Mouse (Mus musculus) C2C12 (cell line): ENCODE measurements around the gene St6galnac6.

Experiments
- MAX ChIP-seq: IDR thresholded peaks from one replicate; pipeline ENCODE4 v1.6.1; 2011; ENCODE audit warnings: mild to moderate bottlenecking, control low read depth
- USF1 ChIP-seq: IDR thresholded peaks from one replicate; pipeline ENCODE4 v1.6.1; 2011; ENCODE audit warnings: low read depth, mild to moderate bottlenecking, control low read depth, moderate library complexity

DNA sequence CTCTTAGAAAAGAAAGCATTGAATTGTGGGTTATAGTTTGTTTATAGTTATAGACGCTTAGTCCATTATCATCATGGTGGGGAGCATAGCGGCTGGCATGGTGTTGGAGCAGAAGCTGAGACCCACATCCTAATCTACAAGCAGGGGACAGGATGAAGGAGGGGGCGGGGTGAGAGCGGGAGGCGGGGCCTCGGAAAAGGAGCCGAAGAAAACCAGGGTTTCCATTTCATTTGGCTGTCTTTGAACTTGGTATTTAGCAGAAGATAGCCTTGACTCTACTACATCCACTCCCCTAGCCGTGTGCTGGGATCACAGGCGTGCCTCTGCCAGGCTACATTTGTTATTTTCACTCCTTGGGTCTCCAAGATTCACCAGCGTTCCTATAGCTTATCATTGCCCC, 5.1 kb downstream of the St6galnac6 start:
- TF ChIP-seq USF1 (no peak), MAX (no peak)
